Mouse (Mus musculus): ENCODE results near the gene Copg2.

GRCm38 (mm10) chr6:30698036-30698435, 198.6 kb downstream of the Copg2 start:
- TF ChIP-seq CTCF (IDR thresholded peaks at IDR 0.05; ENCODE audit: insufficient read depth, low read depth, low read length) = no peak
- no peak for TF ChIP-seq POLR2A (IDR thresholded peaks at IDR 0.05; ENCODE audit: insufficient read depth, low read depth, low read length)

Data from olfactory bulb, adult 2 months (tissue).